Mouse (Mus musculus): ENCODE data around the gene Cyp2d10.
"Not testable (repeated sequence)": the region's sequence is repeated elsewhere in the genome, so short reads cannot be mapped to it uniquely, and the experiment has no call there.

Cyp2d10 gene

GRCm38 (mm10) chr15:82401516-82401915 lies 5.5 kb downstream of the Cyp2d10 start:
- DNase-seq (ENCODE audit: low read depth, low spot score): no peak

GRCm38 (mm10) chr15:82395955-82396354 lies 11.0 kb downstream of the Cyp2d10 start:
- not testable (repeated sequence) for DNase-seq (ENCODE audit: low read depth, low spot score)

GRCm38 (mm10) chr15:82393922-82394321 lies 13.1 kb downstream of the Cyp2d10 start, which contains the start of gene Cyp2d11:
TSS of gene Cyp2d11 (minus strand) at chr15:82394022.
- DNase-seq (ENCODE audit: low read depth, low spot score): not testable (repeated sequence)

GRCm38 (mm10) chr15:82389916-82390315 lies 17.1 kb downstream of the Cyp2d10 start:
- not testable (repeated sequence) for DNase-seq (ENCODE audit: low read depth, low spot score)

- no peak for DNase-seq (ENCODE audit: low read depth, low spot score)
Measured at GRCm38 (mm10) chr15:82385729-82386128, 21.3 kb downstream of the Cyp2d10 start.

GRCm38 (mm10) chr15:82382441-82382840 lies 24.6 kb downstream of the Cyp2d10 start:
- DNase-seq (ENCODE audit: low read depth, low spot score): no peak

- DNase-seq (ENCODE audit: low read depth, low spot score): no peak
Measured at GRCm38 (mm10) chr15:82380714-82381062, 26.3 kb downstream of the Cyp2d10 start.

- DNase-seq (ENCODE audit: low read depth, low spot score): peak; percentile 69
Measured at GRCm38 (mm10) chr15:82379871-82380713, 26.9 kb downstream of the Cyp2d10 start, which contains the start of gene Cyp2d22. TSS of gene Cyp2d22 (minus strand) at chr15:82380260.

- DNase-seq (ENCODE audit: low read depth, low spot score): no peak
Measured at GRCm38 (mm10) chr15:82379511-82379870, 27.5 kb downstream of the Cyp2d10 start.

- DNase-seq (ENCODE audit: low read depth, low spot score): no peak
Measured at GRCm38 (mm10) chr15:82378261-82379180, 28.5 kb downstream of the Cyp2d10 start.

GRCm38 (mm10) chr15:82377701-82378100 lies 29.3 kb downstream of the Cyp2d10 start:
- DNase-seq (ENCODE audit: low read depth, low spot score): no peak

- no peak for DNase-seq (ENCODE audit: low read depth, low spot score)
Measured at GRCm38 (mm10) chr15:82376393-82377138, 30.4 kb downstream of the Cyp2d10 start.

- DNase-seq (ENCODE audit: low read depth, low spot score): no peak
Measured at GRCm38 (mm10) chr15:82375855-82376254, 31.1 kb downstream of the Cyp2d10 start.

GRCm38 (mm10) chr15:82374437-82374836 lies 32.6 kb downstream of the Cyp2d10 start:
- DNase-seq (ENCODE audit: low read depth, low spot score): no peak

GRCm38 (mm10) chr15:82372991-82373390 lies 34.0 kb downstream of the Cyp2d10 start:
- DNase-seq (ENCODE audit: low read depth, low spot score): no peak

- no peak for DNase-seq (ENCODE audit: low read depth, low spot score)
Measured at GRCm38 (mm10) chr15:82372446-82372845, 34.5 kb downstream of the Cyp2d10 start.

- DNase-seq (ENCODE audit: low read depth, low spot score): no peak
Measured at GRCm38 (mm10) chr15:82368851-82369250, 38.1 kb downstream of the Cyp2d10 start.

- no peak for DNase-seq (ENCODE audit: low read depth, low spot score)
Measured at GRCm38 (mm10) chr15:82368146-82368545, 38.8 kb downstream of the Cyp2d10 start.

GRCm38 (mm10) chr15:82364561-82364960 lies 42.4 kb downstream of the Cyp2d10 start:
- not testable (repeated sequence) for DNase-seq (ENCODE audit: low read depth, low spot score)

- not testable (repeated sequence) for DNase-seq (ENCODE audit: low read depth, low spot score)
Measured at GRCm38 (mm10) chr15:82363801-82364200, 43.2 kb downstream of the Cyp2d10 start.

GRCm38 (mm10) chr15:82362234-82362633 lies 44.8 kb downstream of the Cyp2d10 start:
- DNase-seq (ENCODE audit: low read depth, low spot score): no peak
